Mouse (Mus musculus): ENCODE results near the gene Dnajb4. TPM values are rescaled to one million over a fixed set of nuclear protein-coding genes. Genes with fewer than 3 reads are reported as not detected.
A peak's percentile ranks its signal among the peaks of the same experiment; 100 is the strongest.

Dnajb4 gene
- polyA plus RNA-seq, 1 experiment from 2014 or later: 41.3 TPM

DNA sequence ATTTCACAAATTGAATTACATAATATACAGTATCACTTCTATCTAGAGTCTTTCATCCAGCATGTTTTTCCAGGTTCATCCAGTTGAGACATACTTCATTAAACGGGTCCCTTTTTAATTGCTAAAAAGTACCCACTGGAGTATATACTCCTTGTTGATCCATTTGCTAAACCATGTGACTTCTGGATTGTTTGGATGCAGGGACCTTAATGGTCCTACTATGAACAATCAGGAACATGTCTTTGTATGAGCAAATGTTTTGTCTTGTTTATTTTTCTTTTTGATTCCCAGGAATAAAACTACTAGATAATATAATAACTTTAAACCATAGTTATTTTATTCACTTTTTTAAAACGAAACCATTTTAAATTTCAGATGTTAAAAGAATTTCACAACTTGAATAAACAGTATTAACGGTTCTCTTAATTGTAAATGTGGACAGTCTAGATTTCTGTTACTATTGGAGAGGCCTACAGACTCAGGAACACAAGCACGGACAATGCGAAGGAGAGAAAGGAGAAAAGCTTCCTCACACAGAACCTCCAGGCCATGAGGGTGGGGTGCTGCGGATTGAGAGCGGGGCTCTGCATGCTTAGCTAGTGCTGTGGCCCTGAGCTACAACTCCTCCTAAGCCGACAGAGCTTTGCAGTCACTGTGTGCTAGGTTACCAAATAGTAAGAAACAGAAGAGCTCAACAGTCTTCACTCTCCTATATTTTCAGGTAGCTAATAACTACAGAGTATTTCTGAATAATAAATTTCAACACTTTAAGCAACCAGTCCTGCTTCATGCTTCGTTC, 19.2 kb downstream of the Dnajb4 start:
- H3K4me3 ChIP-seq (replicated peaks; ENCODE audit: low read depth, low read length): no peak overlapping the region
- H3K36me3 ChIP-seq (ENCODE audit: control insufficient read depth, insufficient read depth, low read length): peaks cover 5% of the 10 kb centered on the region
- H3K4me2 ChIP-seq (ENCODE audit: low read length): peak overlapping the region; percentile 33; the same call in 1 of the 2 replicates
- no peak overlapping the region for H3K9ac ChIP-seq (replicated peaks; ENCODE audit: low read length)
- H3K9me3 ChIP-seq (ENCODE audit: control insufficient read depth, low read length): no peaks in the 10 kb centered on the region
- WGBS: 82% methylated on average over 9 of the region's 9 CpGs
- no peak for ATAC-seq (ENCODE audit: low FRiP score, low TSS enrichment)
- DNase-seq: peak; percentile 13
- peaks cover 12% of the 10 kb centered on the region for H3K4me1 ChIP-seq (ENCODE audit: control insufficient read depth, insufficient read depth, low read length)
- no peaks in the 10 kb centered on the region for H3K27me3 ChIP-seq (ENCODE audit: control insufficient read depth, insufficient read depth, low read length)
- H3K27ac ChIP-seq (replicated peaks; ENCODE audit: low read depth, low read length): no peak overlapping the region

DNA sequence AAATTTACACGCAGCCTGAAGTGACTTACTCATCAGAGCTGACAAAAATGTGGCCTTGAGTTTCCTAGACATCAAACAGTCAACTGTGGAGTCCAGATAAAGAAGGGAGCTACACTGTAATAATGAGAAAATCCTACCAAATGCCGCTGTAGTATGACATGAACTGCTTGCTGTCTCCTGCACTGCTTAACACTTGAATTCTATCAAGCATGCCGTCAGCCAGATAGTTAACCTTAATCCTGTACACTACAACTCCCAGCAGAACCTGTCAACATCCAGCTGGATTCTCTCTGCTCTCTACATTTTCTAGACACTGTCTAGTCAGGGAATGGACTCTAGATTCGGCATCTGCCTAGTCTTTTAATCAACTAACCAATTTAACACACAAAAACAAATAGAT, 20.8 kb downstream of the Dnajb4 start:
- Histone ChIP-seq H3K9ac (replicated peaks; ENCODE audit: low read length) (no peak overlapping the region), H3K4me3 (replicated peaks; ENCODE audit: low read depth, low read length) (no peak overlapping the region), H3K4me2 (ENCODE audit: low read length) (no peak overlapping the region), H3K27me3 (ENCODE audit: control insufficient read depth, insufficient read depth, low read length) (no peaks in the 10 kb centered on the region), H3K36me3 (ENCODE audit: control insufficient read depth, insufficient read depth, low read length) (peaks cover 19% of the 10 kb centered on the region), H3K4me1 (ENCODE audit: control insufficient read depth, insufficient read depth, low read length) (peaks cover 12% of the 10 kb centered on the region), H3K27ac (replicated peaks; ENCODE audit: low read depth, low read length) (no peak overlapping the region), H3K9me3 (ENCODE audit: control insufficient read depth, low read length) (no peaks in the 10 kb centered on the region)
- WGBS: 70% methylated on average over 4 of the region's 4 CpGs
- ATAC-seq (ENCODE audit: low FRiP score, low TSS enrichment) (no peak), DNase-seq (no peak)

DNA sequence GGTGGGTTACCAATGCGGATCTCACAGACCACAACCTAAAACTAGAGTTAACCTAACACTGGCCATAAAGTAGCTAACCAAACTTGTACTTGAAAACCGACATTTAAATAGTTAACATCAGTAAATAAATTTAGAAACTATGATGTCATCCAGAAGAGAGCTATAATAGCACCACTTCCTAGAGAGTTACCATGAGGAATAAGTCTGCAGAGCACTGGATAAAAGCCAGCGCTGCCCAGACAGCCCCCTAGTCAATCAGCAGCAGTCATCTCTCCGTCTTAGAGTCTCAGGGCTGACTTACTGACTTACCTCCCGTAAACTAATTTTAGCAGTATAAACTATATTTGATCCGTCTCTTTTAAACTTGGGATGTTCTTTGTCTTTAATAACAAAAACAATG, 24.0 kb downstream of the Dnajb4 start:
- Histone ChIP-seq H3K4me2 (ENCODE audit: low read length) (no peak overlapping the region), H3K27me3 (ENCODE audit: control insufficient read depth, insufficient read depth, low read length) (no peaks in the 10 kb centered on the region), H3K27ac (replicated peaks; ENCODE audit: low read depth, low read length) (no peak overlapping the region), H3K36me3 (ENCODE audit: control insufficient read depth, insufficient read depth, low read length) (peaks cover 20% of the 10 kb centered on the region), H3K4me1 (ENCODE audit: control insufficient read depth, insufficient read depth, low read length) (no peaks in the 10 kb centered on the region), H3K4me3 (replicated peaks; ENCODE audit: low read depth, low read length) (no peak overlapping the region), H3K9me3 (ENCODE audit: control insufficient read depth, low read length) (no peaks in the 10 kb centered on the region), H3K9ac (replicated peaks; ENCODE audit: low read length) (no peak overlapping the region)
- ATAC-seq (ENCODE audit: low FRiP score, low TSS enrichment) (no peak), DNase-seq (no peak)
- WGBS: 93% methylated on average over 6 of the region's 6 CpGs

DNA sequence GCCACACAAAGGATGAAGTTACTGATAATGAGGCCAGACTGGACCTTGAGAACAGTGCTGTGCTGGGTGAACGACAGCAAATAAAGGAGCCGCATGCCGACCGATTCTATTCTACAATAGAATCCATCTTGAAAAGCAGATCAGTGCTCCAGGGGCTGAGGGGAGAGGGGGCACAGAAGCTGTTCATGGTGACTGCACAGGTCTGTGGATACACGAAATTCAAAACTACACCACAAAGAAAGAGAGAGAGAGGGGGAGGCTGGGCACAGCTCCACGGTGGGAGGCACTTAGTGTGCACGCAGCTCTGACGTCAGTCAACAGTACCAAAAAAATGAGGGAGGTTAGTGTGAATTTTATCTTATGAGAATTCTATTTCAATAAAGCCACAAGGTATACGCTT, 26.6 kb downstream of the Dnajb4 start:
- Histone ChIP-seq H3K4me1 (ENCODE audit: control insufficient read depth, insufficient read depth, low read length) (no peaks in the 10 kb centered on the region), H3K9ac (replicated peaks; ENCODE audit: low read length) (no peak overlapping the region), H3K4me3 (replicated peaks; ENCODE audit: low read depth, low read length) (no peak overlapping the region), H3K27ac (replicated peaks; ENCODE audit: low read depth, low read length) (no peak overlapping the region), H3K36me3 (ENCODE audit: control insufficient read depth, insufficient read depth, low read length) (peaks cover 20% of the 10 kb centered on the region), H3K9me3 (ENCODE audit: control insufficient read depth, low read length) (no peaks in the 10 kb centered on the region), H3K4me2 (ENCODE audit: low read length) (no peak overlapping the region), H3K27me3 (ENCODE audit: control insufficient read depth, insufficient read depth, low read length) (no peaks in the 10 kb centered on the region)
- no peak for ATAC-seq (ENCODE audit: low FRiP score, low TSS enrichment)
- WGBS: 47% methylated on average over 9 of the region's 9 CpGs
- no peak for DNase-seq

DNA sequence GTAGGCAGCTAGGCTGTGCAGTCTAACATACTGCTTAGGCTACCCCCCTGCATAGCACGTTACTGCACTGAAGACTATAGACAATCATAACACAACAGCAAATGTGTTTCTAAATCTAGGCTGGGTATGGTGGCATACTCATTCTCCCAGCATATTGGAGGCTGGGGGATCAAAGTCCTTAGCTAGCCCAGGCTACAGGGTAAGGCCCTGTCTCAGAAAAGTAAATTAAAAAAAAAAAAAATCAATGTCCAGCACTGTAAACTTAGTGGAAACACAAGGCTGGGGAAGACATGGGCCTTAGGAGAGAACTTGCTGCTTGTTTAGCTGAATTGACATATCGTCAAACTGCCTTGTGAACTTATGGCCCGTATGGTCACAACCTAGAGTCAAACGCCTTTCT, 29.5 kb downstream of the Dnajb4 start:
- 91% methylated on average over 4 of the region's 4 CpGs for WGBS
- no peaks in the 10 kb centered on the region for H3K27me3 ChIP-seq (ENCODE audit: control insufficient read depth, insufficient read depth, low read length)
- peaks cover 12% of the 10 kb centered on the region for H3K36me3 ChIP-seq (ENCODE audit: control insufficient read depth, insufficient read depth, low read length)
- ATAC-seq (ENCODE audit: low FRiP score, low TSS enrichment) (no peak), DNase-seq (no peak)
- no peak overlapping the region for H3K9ac ChIP-seq (replicated peaks; ENCODE audit: low read length)
- H3K4me2 ChIP-seq (ENCODE audit: low read length): no peak overlapping the region
- H3K27ac ChIP-seq (replicated peaks; ENCODE audit: low read depth, low read length): no peak overlapping the region
- H3K9me3 ChIP-seq (ENCODE audit: control insufficient read depth, low read length): no peaks in the 10 kb centered on the region
- H3K4me1 ChIP-seq (ENCODE audit: control insufficient read depth, insufficient read depth, low read length): no peaks in the 10 kb centered on the region
- no peak overlapping the region for H3K4me3 ChIP-seq (replicated peaks; ENCODE audit: low read depth, low read length)

DNA sequence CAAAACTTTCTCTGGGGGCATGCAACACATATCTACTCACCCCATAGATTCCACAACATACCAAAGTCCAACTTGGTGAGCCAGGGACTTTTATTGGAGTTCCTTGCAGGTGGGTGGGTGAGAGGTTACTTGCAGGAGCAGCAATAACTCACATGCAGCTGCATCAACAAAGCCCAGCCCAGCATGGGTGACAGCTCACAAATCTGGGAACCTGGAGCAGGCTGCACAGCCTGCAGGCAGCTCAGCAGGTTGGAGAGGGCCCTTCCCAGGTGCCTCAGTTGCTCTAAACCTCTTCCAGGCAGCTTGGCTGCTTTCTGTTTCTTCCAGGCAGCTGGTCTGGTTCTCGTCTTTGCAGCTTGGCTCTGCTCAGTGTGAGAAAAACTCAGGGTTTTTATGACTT, 30.8 kb downstream of the Dnajb4 start:
- 0 out of 2 replicates have a peak, but pooled peaks cover under 1% of the 10 kb centered on the region for H3K36me3 ChIP-seq (ENCODE audit: control insufficient read depth, insufficient read depth, low read length)
- no peak overlapping the region for H3K9ac ChIP-seq (replicated peaks; ENCODE audit: low read length)
- 71% methylated on average over 1 of the region's 1 CpGs for WGBS
- DNase-seq (no peak), ATAC-seq (ENCODE audit: low FRiP score, low TSS enrichment) (no peak)
- H3K4me3 ChIP-seq (replicated peaks; ENCODE audit: low read depth, low read length): no peak overlapping the region
- no peak overlapping the region for H3K4me2 ChIP-seq (ENCODE audit: low read length)
- H3K9me3 ChIP-seq (ENCODE audit: control insufficient read depth, low read length): no peaks in the 10 kb centered on the region
- H3K4me1 ChIP-seq (ENCODE audit: control insufficient read depth, insufficient read depth, low read length): no peaks in the 10 kb centered on the region
- no peaks in the 10 kb centered on the region for H3K27me3 ChIP-seq (ENCODE audit: control insufficient read depth, insufficient read depth, low read length)
- H3K27ac ChIP-seq (replicated peaks; ENCODE audit: low read depth, low read length): no peak overlapping the region

DNA sequence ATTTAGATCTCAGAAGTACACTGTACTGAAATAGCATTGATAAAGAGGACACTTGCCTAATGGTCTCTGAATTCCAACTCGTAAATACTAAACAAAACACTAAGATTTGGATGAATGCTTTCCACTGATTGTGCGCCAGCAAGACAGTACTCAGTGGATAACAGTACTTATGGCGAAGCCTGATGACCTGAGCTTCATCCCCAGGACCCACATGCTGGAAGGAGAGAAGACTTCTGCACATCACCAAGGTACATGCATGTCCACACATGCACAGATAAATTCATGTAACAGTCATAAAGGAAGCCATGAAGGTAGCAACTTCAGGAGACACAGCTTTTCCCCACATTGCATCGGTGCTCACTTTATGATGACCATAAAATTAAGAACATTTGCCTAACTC, 31.3 kb downstream of the Dnajb4 start:
- 94% methylated on average over 4 of the region's 4 CpGs for WGBS
- no peak overlapping the region for H3K27ac ChIP-seq (replicated peaks; ENCODE audit: low read depth, low read length)
- H3K27me3 ChIP-seq (ENCODE audit: control insufficient read depth, insufficient read depth, low read length): no peaks in the 10 kb centered on the region
- no peaks in the 10 kb centered on the region for H3K36me3 ChIP-seq (ENCODE audit: control insufficient read depth, insufficient read depth, low read length)
- no peak overlapping the region for H3K9ac ChIP-seq (replicated peaks; ENCODE audit: low read length)
- H3K4me3 ChIP-seq (replicated peaks; ENCODE audit: low read depth, low read length): no peak overlapping the region
- no peaks in the 10 kb centered on the region for H3K4me1 ChIP-seq (ENCODE audit: control insufficient read depth, insufficient read depth, low read length)
- DNase-seq (no peak), ATAC-seq (ENCODE audit: low FRiP score, low TSS enrichment) (no peak)
- no peaks in the 10 kb centered on the region for H3K9me3 ChIP-seq (ENCODE audit: control insufficient read depth, low read length)
- no peak overlapping the region for H3K4me2 ChIP-seq (ENCODE audit: low read length)

DNA sequence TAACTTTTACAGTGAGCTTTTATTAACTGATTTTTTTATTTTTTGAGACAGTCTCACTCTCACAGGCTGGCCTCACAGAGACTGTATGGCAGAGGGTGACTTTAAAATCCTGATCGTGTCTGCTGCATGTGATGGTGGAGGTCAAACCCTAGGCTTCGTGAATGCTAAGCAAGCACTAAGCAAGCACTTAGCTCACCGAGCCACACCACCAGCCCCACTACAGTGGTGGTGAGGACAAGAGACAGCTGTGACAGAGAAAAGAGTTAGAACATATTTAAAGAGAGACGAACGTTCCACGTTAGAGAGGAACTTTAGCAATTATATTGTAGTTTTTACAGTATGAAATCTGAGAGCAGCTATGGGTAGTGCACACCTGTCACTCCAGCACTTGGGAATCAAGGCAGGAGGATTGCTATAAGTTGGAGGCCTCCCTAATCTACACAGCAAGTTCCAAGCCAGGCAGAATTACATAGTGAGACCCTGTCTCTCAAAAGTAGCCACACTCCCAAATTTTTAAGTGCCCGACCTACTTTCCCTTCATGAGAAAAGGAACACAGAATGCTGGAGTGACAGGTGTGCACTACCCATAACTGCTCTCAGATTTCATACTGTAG, 37.7 kb downstream of the Dnajb4 start:
- H3K4me1 ChIP-seq (ENCODE audit: control insufficient read depth, insufficient read depth, low read length): no peaks in the 10 kb centered on the region
- 86% methylated on average over 7 of the region's 7 CpGs for WGBS
- H3K4me2 ChIP-seq (ENCODE audit: low read length): no peak overlapping the region
- DNase-seq (no peak), ATAC-seq (ENCODE audit: low FRiP score, low TSS enrichment) (no peak)
- no peaks in the 10 kb centered on the region for H3K36me3 ChIP-seq (ENCODE audit: control insufficient read depth, insufficient read depth, low read length)
- H3K27ac ChIP-seq (replicated peaks; ENCODE audit: low read depth, low read length): no peak overlapping the region
- no peaks in the 10 kb centered on the region for H3K27me3 ChIP-seq (ENCODE audit: control insufficient read depth, insufficient read depth, low read length)
- no peaks in the 10 kb centered on the region for H3K9me3 ChIP-seq (ENCODE audit: control insufficient read depth, low read length)
- H3K9ac ChIP-seq (replicated peaks; ENCODE audit: low read length): no peak overlapping the region
- H3K4me3 ChIP-seq (replicated peaks; ENCODE audit: low read depth, low read length): no peak overlapping the region

DNA sequence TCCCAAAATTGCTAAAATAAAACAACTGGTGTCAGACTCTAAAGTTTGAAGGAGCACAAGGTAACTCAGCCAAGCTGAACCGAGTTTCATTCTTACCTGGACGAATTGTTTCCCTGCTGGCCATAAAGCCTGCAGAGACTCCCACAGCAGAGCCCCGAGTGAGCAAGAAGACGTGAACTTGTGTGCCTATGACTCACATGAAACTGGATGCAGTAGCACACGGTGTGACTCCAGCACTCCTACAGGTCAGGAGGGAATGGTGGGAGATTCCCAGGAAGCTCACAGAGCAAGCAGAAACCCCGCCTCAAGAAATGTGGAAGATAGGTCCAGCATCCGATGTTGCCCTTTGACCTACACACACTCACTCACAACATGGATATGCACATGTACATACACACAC, 38.2 kb downstream of the Dnajb4 start:
- WGBS: 76% methylated on average over 7 of the region's 7 CpGs
- H3K9me3 ChIP-seq (ENCODE audit: control insufficient read depth, low read length): no peaks in the 10 kb centered on the region
- H3K9ac ChIP-seq (replicated peaks; ENCODE audit: low read length): no peak overlapping the region
- DNase-seq (no peak), ATAC-seq (ENCODE audit: low FRiP score, low TSS enrichment) (no peak)
- no peak overlapping the region for H3K4me3 ChIP-seq (replicated peaks; ENCODE audit: low read depth, low read length)
- no peaks in the 10 kb centered on the region for H3K36me3 ChIP-seq (ENCODE audit: control insufficient read depth, insufficient read depth, low read length)
- H3K27ac ChIP-seq (replicated peaks; ENCODE audit: low read depth, low read length): no peak overlapping the region
- H3K4me2 ChIP-seq (ENCODE audit: low read length): no peak overlapping the region
- H3K4me1 ChIP-seq (ENCODE audit: control insufficient read depth, insufficient read depth, low read length): no peaks in the 10 kb centered on the region
- no peaks in the 10 kb centered on the region for H3K27me3 ChIP-seq (ENCODE audit: control insufficient read depth, insufficient read depth, low read length)

Measured in midbrain, embryonic 14.5 days (tissue).